Mouse (Mus musculus) layer of hippocampus, postnatal 36 days (tissue): ENCODE data around the gene Rnf121. TPM values are rescaled to one million over a fixed set of nuclear protein-coding genes. Genes with fewer than 3 reads are reported as not detected.
A peak's percentile ranks its signal among the peaks of the same experiment; 100 is the strongest.

Experiments
- DNase-seq, 2 experiments: peaks; one replicate each; pipeline ENCODE4 v3.0.0; 2022
- total RNA-seq, 2 experiments: library from RNA; stranded (reverse); gene quantifications; 2 replicates each; pipeline ENCODE4 v1.2.3; 2021

Rnf121 gene
- total RNA-seq, 2 experiments from 2014 or later: 39.5 to 51.6 TPM

DNA sequence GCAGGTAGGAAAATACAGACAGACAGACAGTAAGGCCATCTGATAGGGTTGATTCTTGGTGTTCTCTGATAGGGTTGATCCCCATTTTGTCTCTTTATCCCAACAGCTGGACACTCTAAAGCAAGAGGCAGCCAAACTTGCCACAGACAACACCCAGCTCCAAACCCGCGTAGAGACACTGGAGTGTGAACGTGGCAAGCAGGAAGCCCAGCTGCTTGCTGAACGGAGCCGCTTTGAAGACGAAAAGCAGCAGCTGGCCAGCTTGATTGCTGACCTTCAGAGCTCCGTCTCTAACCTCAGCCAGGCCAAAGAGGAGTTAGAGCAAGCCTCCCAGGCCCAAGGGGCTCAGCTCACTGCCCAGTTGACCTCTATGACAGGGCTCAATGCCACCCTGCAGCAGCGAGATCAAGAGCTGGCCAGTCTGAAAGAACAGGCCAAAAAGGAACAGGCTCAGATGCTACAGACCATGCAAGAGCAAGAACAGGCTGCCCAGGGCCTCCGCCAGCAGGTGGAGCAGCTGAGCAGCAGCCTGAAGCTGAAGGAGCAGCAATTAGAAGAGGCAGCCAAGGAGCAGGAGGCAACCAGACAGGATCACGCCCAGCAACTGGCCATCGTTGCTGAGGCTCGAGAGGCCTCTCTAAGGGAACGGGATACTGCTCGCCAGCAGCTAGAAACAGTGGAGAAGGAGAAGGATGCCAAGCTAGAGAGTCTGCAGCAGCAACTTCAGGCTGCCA, 66.9 kb downstream of the Rnf121 start:
- DNase-seq: peak; percentile 84

DNA sequence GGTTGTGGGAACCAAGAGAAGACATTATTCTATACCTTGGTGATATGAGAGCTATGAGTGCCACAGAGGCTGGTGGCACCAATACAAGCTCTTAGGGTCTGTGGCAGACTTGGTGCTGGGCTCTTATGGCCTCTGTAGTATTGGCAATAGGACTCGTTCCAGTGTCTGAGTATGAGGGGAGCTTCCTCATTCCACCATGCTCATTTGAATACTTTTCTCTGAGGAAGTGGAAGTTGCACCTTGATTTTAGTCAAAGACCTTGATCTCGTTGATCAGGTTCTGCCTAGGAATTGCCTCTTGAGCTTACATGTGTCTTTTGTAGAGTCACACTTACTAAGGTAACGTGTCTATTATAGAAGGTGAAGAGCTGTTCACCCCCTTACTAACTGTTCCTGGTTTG, 71.0 kb downstream of the Rnf121 start:
- no peak for DNase-seq

GRCm38 (mm10) chr7:101985081-101985480, 80.2 kb downstream of the Rnf121 start:
- no peak for DNase-seq

DNA sequence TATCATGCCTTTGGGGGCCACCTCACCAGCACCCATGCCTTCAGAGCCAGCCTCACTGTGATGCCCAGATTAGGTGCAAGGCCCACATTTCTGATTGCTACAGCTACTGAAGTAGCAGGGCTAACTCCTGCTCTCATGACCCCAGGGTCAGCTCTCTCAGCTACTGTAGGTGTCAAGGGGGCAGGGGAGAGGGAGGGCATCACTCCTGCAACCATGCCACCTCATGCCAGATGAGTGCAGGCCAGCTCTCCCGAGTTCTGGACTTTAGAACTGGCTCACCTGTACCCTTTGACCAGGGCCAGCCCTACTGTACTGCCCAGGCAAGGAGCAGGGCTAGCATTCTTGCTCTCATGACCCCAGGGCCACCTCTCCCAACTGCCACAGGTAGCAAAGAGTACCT, 82.5 kb downstream of the Rnf121 start:
- DNase-seq: no peak

GRCm38 (mm10) chr7:101974505-101974904, 90.8 kb downstream of the Rnf121 start:
- DNase-seq: peak in 1 of 2 experiments; percentile 40

GRCm38 (mm10) chr7:101973730-101974129, 91.5 kb downstream of the Rnf121 start:
- no peak for DNase-seq

GRCm38 (mm10) chr7:101971721-101972120, 93.5 kb downstream of the Rnf121 start:
- DNase-seq: no peak

- peak; percentile 79 to 81 for DNase-seq
Measured at GRCm38 (mm10) chr7:101970821-101971461, 94.3 kb downstream of the Rnf121 start.

GRCm38 (mm10) chr7:101970429-101970775, 94.9 kb downstream of the Rnf121 start:
- DNase-seq: peak; percentile 77 to 79

GRCm38 (mm10) chr7:101969694-101970428, 95.4 kb downstream of the Rnf121 start:
- DNase-seq: peak; percentile 85 to 87

Other genes with a start within 250 kb of the Rnf121 start
- gene Phox2a, start 247.2 kb downstream of the Rnf121 start, total RNA-seq: not detected
- 10 to 100 TPM; 28.7 to 29.2 TPM for gene Inppl1, start 227.2 kb downstream of the Rnf121 start, total RNA-seq
- gene Folr2, start 208.3 kb downstream of the Rnf121 start, total RNA-seq: not detected
- 10 to 100 TPM; 27.9 to 30.1 TPM for gene Anapc15, start 201.8 kb downstream of the Rnf121 start, total RNA-seq
- 1 to 10 TPM in 1 of 2 experiments, under 1 TPM in 1; 0.62 to 4.9 TPM for gene Folr1, start 194.7 kb downstream of the Rnf121 start, total RNA-seq
- 10 to 100 TPM; 87.9 to 90.5 TPM for gene Lamtor1, start 159.6 kb downstream of the Rnf121 start, total RNA-seq
- not detected for gene Tomt, start 159.1 kb downstream of the Rnf121 start, total RNA-seq
- 1 to 10 TPM; 4.8 to 5.7 TPM for gene Lrrc51, start 131.6 kb downstream of the Rnf121 start, total RNA-seq
- gene Numa1, start 131.4 kb downstream of the Rnf121 start, total RNA-seq: 100 to 1,000 TPM; 101 to 112 TPM
- 10 to 100 TPM in 1 of 2 experiments, 1 to 10 TPM in 1; 7.8 to 11.0 TPM for gene Il18bp, start 46.8 kb downstream of the Rnf121 start, total RNA-seq
- gene Xndc1, start within 50 bp of the Rnf121 start, total RNA-seq: 10 to 100 TPM; 27.5 to 30.0 TPM
- 1 to 10 TPM; 2.2 to 2.4 TPM for gene Xntrpc, start 244 bp upstream of the Rnf121 start, total RNA-seq
- 1 to 10 TPM; 1.4 to 2.5 TPM for gene Trpc2, start 17.6 kb upstream of the Rnf121 start, total RNA-seq
- gene Art1, start 36.3 kb upstream of the Rnf121 start, total RNA-seq: not detected
- not detected for gene Art5, start 44.0 kb upstream of the Rnf121 start, total RNA-seq
- not detected for gene Chrna10, start 51.4 kb upstream of the Rnf121 start, total RNA-seq
- 10 to 100 TPM; 38.8 to 44.9 TPM for gene Nup98, start 144.7 kb upstream of the Rnf121 start, total RNA-seq
- 10 to 100 TPM; 27.1 to 29.1 TPM for gene Pgap2, start 144.7 kb upstream of the Rnf121 start, total RNA-seq
- 10 to 100 TPM; 23.9 to 29.4 TPM for gene Rhog, start 190.6 kb upstream of the Rnf121 start, total RNA-seq
- 10 to 100 TPM; 66.1 to 67.8 TPM for gene Stim1, start 202.3 kb upstream of the Rnf121 start, total RNA-seq